Mouse (Mus musculus): ENCODE results near the gene Ank3. TPM values are rescaled to one million over a fixed set of nuclear protein-coding genes. Genes with fewer than 3 reads are reported as not detected.

Ank3 gene
- polyA plus RNA-seq, 2 experiments, result 3.1 to 5.3 TPM

GRCm38 (mm10) chr10:69452180-69452977 lies 53.8 kb downstream of the Ank3 start:
- peak in 1 of 3 experiments; percentile 7 for DNase-seq (ENCODE audit: low read depth in 3 of 3, low spot score in 3 of 3)
- Histone ChIP-seq H3K4me2 (ENCODE audit: low read depth) (no peak overlapping the region), H3K36me3 (replicated peaks; ENCODE audit: control insufficient read depth, insufficient read depth, low read depth) (no peaks in the 10 kb centered on the region), H3K4me3 (ENCODE audit: insufficient read depth in 1 of 2, low read depth in 2 of 2, low read length in 2 of 2) (no peak overlapping the region), H3K4me1 (replicated peaks; ENCODE audit: control insufficient read depth in 2 of 2, insufficient read depth in 2 of 2, low read length in 1 of 2) (no peaks in the 10 kb centered on the region), H3K9ac (replicated peaks) (no peak overlapping the region), H3K27me3 (ENCODE audit: control insufficient read depth, insufficient read depth, low read length) (no peaks in the 10 kb centered on the region), H3K9me3 (ENCODE audit: control insufficient read depth, low read length) (no peaks in the 10 kb centered on the region), H3K27ac (no peak overlapping the region)
- no peak for ATAC-seq (ENCODE audit: insufficient read depth)
- TF ChIP-seq EP300 (IDR thresholded peaks at IDR 0.05; ENCODE audit: low read depth) (no peak), CTCF (IDR thresholded peaks at IDR 0.05; ENCODE audit: low read depth) (peak; percentile 61)
- 47% methylated on average over 9 of the region's 9 CpGs for WGBS (ENCODE audit: insufficient replicate concordance)

DNA sequence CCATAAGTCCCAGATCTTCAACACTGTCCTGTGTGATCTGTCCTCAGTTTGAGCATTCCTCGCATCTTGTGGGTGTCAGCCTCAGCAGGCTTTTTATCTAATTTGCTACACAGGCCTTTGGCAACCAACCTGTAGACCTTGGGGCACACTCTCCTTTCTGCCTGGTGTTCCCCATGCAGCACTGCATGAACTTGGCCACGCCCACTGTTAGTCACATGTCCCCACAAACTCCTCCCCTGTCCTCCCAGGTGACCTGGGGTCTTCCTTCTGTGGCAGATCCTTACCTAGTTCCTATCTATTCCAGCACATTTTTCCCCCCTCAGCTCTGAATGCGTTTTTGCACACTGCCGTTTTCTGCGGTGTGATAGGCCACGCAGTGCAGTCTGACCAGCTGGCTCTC lies 55.0 kb downstream of the Ank3 start:
- WGBS (ENCODE audit: insufficient replicate concordance), result 67% methylated on average over 6 of the region's 6 CpGs

GRCm38 (mm10) chr10:69454480-69454879 lies 55.9 kb downstream of the Ank3 start:
- H3K36me3 ChIP-seq (replicated peaks; ENCODE audit: control insufficient read depth, insufficient read depth, low read depth), result no peaks in the 10 kb centered on the region
- 57% methylated on average over 7 of the region's 7 CpGs for WGBS (ENCODE audit: insufficient replicate concordance)
- no peak for DNase-seq (ENCODE audit: low read depth in 3 of 3, low spot score in 3 of 3)

More for the DNA sequence above, 55.0 kb downstream of the Ank3 start:
- Histone ChIP-seq H3K4me2 (ENCODE audit: low read depth) (no peak overlapping the region), H3K27ac (no peak overlapping the region), H3K27me3 (ENCODE audit: control insufficient read depth, insufficient read depth, low read length) (no peaks in the 10 kb centered on the region), H3K9ac (replicated peaks) (no peak overlapping the region), H3K9me3 (ENCODE audit: control insufficient read depth, low read length) (no peaks in the 10 kb centered on the region), H3K4me3 (ENCODE audit: insufficient read depth in 1 of 2, low read depth in 2 of 2, low read length in 2 of 2) (no peak overlapping the region), H3K36me3 (replicated peaks; ENCODE audit: control insufficient read depth, insufficient read depth, low read depth) (no peaks in the 10 kb centered on the region), H3K4me1 (replicated peaks; ENCODE audit: control insufficient read depth in 2 of 2, insufficient read depth in 2 of 2, low read length in 1 of 2) (no peaks in the 10 kb centered on the region)
- DNase-seq (ENCODE audit: low read depth in 3 of 3, low spot score in 3 of 3) (no peak), ATAC-seq (ENCODE audit: insufficient read depth) (no peak)
- TF ChIP-seq EP300 (IDR thresholded peaks at IDR 0.05; ENCODE audit: low read depth) (no peak), CTCF (IDR thresholded peaks at IDR 0.05; ENCODE audit: low read depth) (no peak)

GRCm38 (mm10) chr10:69464826-69465225 lies 66.3 kb downstream of the Ank3 start:
- H3K4me3 ChIP-seq (ENCODE audit: insufficient read depth in 1 of 2, low read depth in 2 of 2, low read length in 2 of 2), result no peak overlapping the region
- H3K9ac ChIP-seq (replicated peaks), result no peak overlapping the region
- no peaks in the 10 kb centered on the region for H3K36me3 ChIP-seq (replicated peaks; ENCODE audit: control insufficient read depth, insufficient read depth, low read depth)
- H3K4me1 ChIP-seq (replicated peaks; ENCODE audit: control insufficient read depth in 2 of 2, insufficient read depth in 2 of 2, low read length in 1 of 2), result no peaks in the 10 kb centered on the region
- WGBS (ENCODE audit: insufficient replicate concordance), result 56% methylated on average over 4 of the region's 4 CpGs
- DNase-seq (ENCODE audit: low read depth in 3 of 3, low spot score in 3 of 3) (no peak), ATAC-seq (ENCODE audit: insufficient read depth) (no peak)
- H3K9me3 ChIP-seq (ENCODE audit: control insufficient read depth, low read length), result no peaks in the 10 kb centered on the region
- H3K27ac ChIP-seq, result no peak overlapping the region
- no peak overlapping the region for H3K4me2 ChIP-seq (ENCODE audit: low read depth)
- no peaks in the 10 kb centered on the region for H3K27me3 ChIP-seq (ENCODE audit: control insufficient read depth, insufficient read depth, low read length)
- TF ChIP-seq CTCF (IDR thresholded peaks at IDR 0.05; ENCODE audit: low read depth), result no peak
- no peak for TF ChIP-seq EP300 (IDR thresholded peaks at IDR 0.05; ENCODE audit: low read depth)

More at GRCm38 (mm10) chr10:69454480-69454879, 55.9 kb downstream of the Ank3 start:
- ATAC-seq (ENCODE audit: insufficient read depth), result no peak
- TF ChIP-seq EP300 (IDR thresholded peaks at IDR 0.05; ENCODE audit: low read depth) (no peak), CTCF (IDR thresholded peaks at IDR 0.05; ENCODE audit: low read depth) (no peak)
- Histone ChIP-seq H3K4me3 (ENCODE audit: insufficient read depth in 1 of 2, low read depth in 2 of 2, low read length in 2 of 2) (no peak overlapping the region), H3K4me2 (ENCODE audit: low read depth) (no peak overlapping the region), H3K9ac (replicated peaks) (no peak overlapping the region), H3K9me3 (ENCODE audit: control insufficient read depth, low read length) (no peaks in the 10 kb centered on the region), H3K4me1 (replicated peaks; ENCODE audit: control insufficient read depth in 2 of 2, insufficient read depth in 2 of 2, low read length in 1 of 2) (no peaks in the 10 kb centered on the region), H3K27ac (no peak overlapping the region), H3K27me3 (ENCODE audit: control insufficient read depth, insufficient read depth, low read length) (no peaks in the 10 kb centered on the region)

GRCm38 (mm10) chr10:69465558-69466200 lies 67.1 kb downstream of the Ank3 start:
- no peak overlapping the region for H3K27ac ChIP-seq
- ATAC-seq (ENCODE audit: insufficient read depth) (no peak), DNase-seq (ENCODE audit: low read depth in 3 of 3, low spot score in 3 of 3) (no peak)
- H3K4me1 ChIP-seq (replicated peaks; ENCODE audit: control insufficient read depth in 2 of 2, insufficient read depth in 2 of 2, low read length in 1 of 2), result no peaks in the 10 kb centered on the region
- H3K36me3 ChIP-seq (replicated peaks; ENCODE audit: control insufficient read depth, insufficient read depth, low read depth), result no peaks in the 10 kb centered on the region
- TF ChIP-seq CTCF (IDR thresholded peaks at IDR 0.05; ENCODE audit: low read depth) (no peak), EP300 (IDR thresholded peaks at IDR 0.05; ENCODE audit: low read depth) (no peak)
- WGBS (ENCODE audit: insufficient replicate concordance), result 58% methylated on average over 11 of the region's 11 CpGs
- H3K27me3 ChIP-seq (ENCODE audit: control insufficient read depth, insufficient read depth, low read length), result no peaks in the 10 kb centered on the region
- no peak overlapping the region for H3K4me2 ChIP-seq (ENCODE audit: low read depth)
- no peak overlapping the region for H3K4me3 ChIP-seq (ENCODE audit: insufficient read depth in 1 of 2, low read depth in 2 of 2, low read length in 2 of 2)
- no peaks in the 10 kb centered on the region for H3K9me3 ChIP-seq (ENCODE audit: control insufficient read depth, low read length)
- no peak overlapping the region for H3K9ac ChIP-seq (replicated peaks)
